Mouse (Mus musculus) limb, embryonic 12.5 days (tissue): ENCODE measurements around the gene Scn7a. TPM values are rescaled to one million over a fixed set of nuclear protein-coding genes. Genes with fewer than 3 reads are reported as not detected.

Source experiments
- polyA plus RNA-seq: library from polyadenylated mRNA; unstranded; fragments of >200 nt; fragmentation: Nextera tagmentation; extraction: Ambion mirVana; gene quantifications from 2 replicates; pipeline ENCODE4 v1.2.1, GENCODE M21; 2016

Scn7a gene
- polyA plus RNA-seq, 1 experiment from 2014 or later = 0.10 TPM

Other genes with a start within 250 kb of the Scn7a start
- gene Scn9a, start 150.0 kb downstream of the Scn7a start, polyA plus RNA-seq = 0.73 and 1.5 TPM in 2 replicates